Mouse (Mus musculus) olfactory bulb, adult 2 months (tissue): ENCODE measurements around the gene Acsm1.

ENCODE experiments used
- CTCF ChIP-seq: fragments of 200-500 bp; IDR thresholded peaks from 2 replicates; pipeline ENCODE4 v1.5.1; 2012; ENCODE audit warnings: low read depth, mild to moderate bottlenecking, low read length, moderate library complexity; ENCODE audit not compliant: insufficient read depth
- POLR2A ChIP-seq: fragments of 200-500 bp; IDR thresholded peaks from 2 replicates; pipeline ENCODE4 v1.6.1; 2012; ENCODE audit warnings: mild to moderate bottlenecking, low read depth, low read length, moderate library complexity; ENCODE audit not compliant: insufficient read depth

GRCm38 (mm10) chr7:119601954-119602317 lies 4.9 kb upstream of the Acsm1 start:
- TF ChIP-seq CTCF = no peak
- no peak for TF ChIP-seq POLR2A
